Mouse (Mus musculus): Measurements from ENCODE around the gene Gm5072.
"Not testable (repeated sequence)": the region's sequence is repeated elsewhere in the genome, so short reads cannot be mapped to it uniquely, and the experiment has no call there.

Gm5072 gene

GRCm38 (mm10) chrX:91392200-91392599 is at the start of gene Gm5072:
Gm5072 (plus strand) TSS chrX:91392500.
- not testable (repeated sequence) for DNase-seq (ENCODE audit: low read depth, low spot score)

All from CD4-positive, CD25-positive, alpha-beta regulatory T cell, adult 2 months (primary cell).